Mouse (Mus musculus): Measurements from ENCODE around the gene Crb1.

Gene Crb1

GRCm38 (mm10) chr1:139223804-139224203 lies 153.1 kb downstream of the Crb1 start:
- no peak for DNase-seq (ENCODE audit: low spot score)

GRCm38 (mm10) chr1:139215311-139215710 lies 161.6 kb downstream of the Crb1 start:
- no peak for DNase-seq (ENCODE audit: low spot score)

GRCm38 (mm10) chr1:139210505-139210904 lies 166.4 kb downstream of the Crb1 start:
- no peak for DNase-seq (ENCODE audit: low spot score)

- DNase-seq (ENCODE audit: low spot score) = no peak
These were observed 167.1 kb downstream of the Crb1 start for GRCm38 (mm10) chr1:139209796-139210195.

GRCm38 (mm10) chr1:139206259-139206658 lies 170.6 kb downstream of the Crb1 start:
- DNase-seq (ENCODE audit: low spot score) = no peak

GRCm38 (mm10) chr1:139203026-139203425 lies 173.9 kb downstream of the Crb1 start:
- no peak for DNase-seq (ENCODE audit: low spot score)

- no peak for DNase-seq (ENCODE audit: low spot score)
These were observed 182.4 kb downstream of the Crb1 start for GRCm38 (mm10) chr1:139194428-139195028.

- no peak for DNase-seq (ENCODE audit: low spot score)
These were observed 182.9 kb downstream of the Crb1 start for GRCm38 (mm10) chr1:139194011-139194410.

- DNase-seq (ENCODE audit: low spot score) = no peak
These were observed 184.3 kb downstream of the Crb1 start for GRCm38 (mm10) chr1:139192635-139193034.

GRCm38 (mm10) chr1:139180481-139181149 lies 196.3 kb downstream of the Crb1 start:
- DNase-seq (ENCODE audit: low spot score) = no peak

- no peak for DNase-seq (ENCODE audit: low spot score)
These were observed 197.2 kb downstream of the Crb1 start for GRCm38 (mm10) chr1:139179707-139180106.

GRCm38 (mm10) chr1:139174058-139174832 lies 202.7 kb downstream of the Crb1 start:
- no peak for DNase-seq (ENCODE audit: low spot score)

GRCm38 (mm10) chr1:139162814-139163213 lies 214.1 kb downstream of the Crb1 start:
- peak; percentile 63 for DNase-seq (ENCODE audit: low spot score)

GRCm38 (mm10) chr1:139161619-139162018 lies 215.3 kb downstream of the Crb1 start:
- peak; percentile 13 for DNase-seq (ENCODE audit: low spot score)

- DNase-seq (ENCODE audit: low spot score) = peak; percentile 48
These were observed 220.5 kb downstream of the Crb1 start for GRCm38 (mm10) chr1:139156397-139156796.

GRCm38 (mm10) chr1:139153493-139153892 lies 223.4 kb downstream of the Crb1 start:
- DNase-seq (ENCODE audit: low spot score) = no peak

GRCm38 (mm10) chr1:139153006-139153405 lies 223.9 kb downstream of the Crb1 start:
- DNase-seq (ENCODE audit: low spot score) = no peak
